Mouse (Mus musculus): ENCODE data around the gene Csrnp2.

- TF ChIP-seq CTCF (IDR thresholded peaks at IDR 0.05; ENCODE audit: borderline replicate concordance, extremely low read depth, insufficient read depth, insufficient read length) (no peak), POLR2A (IDR thresholded peaks at IDR 0.05; ENCODE audit: borderline replicate concordance, extremely low read depth, insufficient read depth, insufficient read length, poor library complexity, severe bottlenecking) (no peak)
Observed at GRCm38 (mm10) chr15:100436518-100436917, 58.8 kb downstream of the Csrnp2 start.
